Mouse (Mus musculus) adrenal gland, postnatal 14 days (tissue): ENCODE results near the gene Cdc20b. TPM values are rescaled to one million over a fixed set of nuclear protein-coding genes. Genes with fewer than 3 reads are reported as not detected.
A peak's percentile ranks its signal among the peaks of the same experiment; 100 is the strongest.
"Not testable (repeated sequence)": the region's sequence is repeated elsewhere in the genome, so short reads cannot be mapped to it uniquely, and the experiment has no call there.

Experiments used
- DNase-seq: peaks from one replicate; pipeline ENCODE4 v3.0.0; 2021; ENCODE audit warnings: mixed read lengths
- long read RNA-seq, 2 experiments: library from polyadenylated mRNA; stranded (forward); transcript quantifications; one replicate each; pipeline ENCODE4 v2.0.0; 2021
- total RNA-seq: library from RNA; stranded (reverse); gene quantifications from 2 replicates; pipeline ENCODE4 v1.2.3, GENCODE M21; 2021

Gene Cdc20b
- total RNA-seq = not detected in 2 replicates
- long read RNA-seq, experiment 1 = 0 reads
- long read RNA-seq, experiment 2, partial matches to known transcripts = 0 of 1 reads
- long read RNA-seq, experiment 2, other reads (novel, unspliced or antisense) = 1 of 1 reads

- peak; percentile 71 for DNase-seq
These were observed at the start of gene Cdc20b for GRCm38 (mm10) chr13:113034950-113035421. Cdc20b (plus strand) TSS chr13:113035111.

- DNase-seq = no peak
These were observed 49.1 kb upstream of the Cdc20b start for GRCm38 (mm10) chr13:112985605-112986450.

- DNase-seq = no peak
These were observed 48.4 kb upstream of the Cdc20b start for GRCm38 (mm10) chr13:112986451-112986950.

GRCm38 (mm10) chr13:112987532-112987943 is 47.4 kb upstream of the Cdc20b start, which contains the start of gene Ccno:
Ccno (plus strand) TSS chr13:112987802.
- DNase-seq = peak; percentile 98

GRCm38 (mm10) chr13:112987991-112988390 is 46.9 kb upstream of the Cdc20b start:
- DNase-seq = peak; percentile 48

GRCm38 (mm10) chr13:112988866-112989265 is 46.0 kb upstream of the Cdc20b start:
- DNase-seq = peak; percentile 6

- DNase-seq = peak; percentile 20
These were observed 45.4 kb upstream of the Cdc20b start for GRCm38 (mm10) chr13:112989541-112989940.

- no peak for DNase-seq
These were observed 44.6 kb upstream of the Cdc20b start for GRCm38 (mm10) chr13:112990346-112990745.

- peak; percentile 53 for DNase-seq
These were observed 41.3 kb upstream of the Cdc20b start, which contains the start of gene Mcidas for GRCm38 (mm10) chr13:112993531-112994152. Mcidas (plus strand) TSS chr13:112993845.

- DNase-seq = peak; percentile 75
These were observed 40.7 kb upstream of the Cdc20b start for GRCm38 (mm10) chr13:112994191-112994590.

GRCm38 (mm10) chr13:112996407-112996806 is 38.5 kb upstream of the Cdc20b start:
- DNase-seq = no peak

GRCm38 (mm10) chr13:112997369-112997768 is 37.5 kb upstream of the Cdc20b start:
- DNase-seq = no peak

GRCm38 (mm10) chr13:112998427-112999201 is 36.3 kb upstream of the Cdc20b start:
- peak; percentile 64 for DNase-seq

- DNase-seq = no peak
These were observed 34.8 kb upstream of the Cdc20b start for GRCm38 (mm10) chr13:113000090-113000489.

- no peak for DNase-seq
These were observed 34.2 kb upstream of the Cdc20b start for GRCm38 (mm10) chr13:113000576-113001318.

- no peak for DNase-seq
These were observed 22.2 kb upstream of the Cdc20b start for GRCm38 (mm10) chr13:113012683-113013082.

GRCm38 (mm10) chr13:113013174-113013953 is 21.5 kb upstream of the Cdc20b start:
- DNase-seq = not testable (repeated sequence)

- no peak for DNase-seq
These were observed 13.4 kb upstream of the Cdc20b start for GRCm38 (mm10) chr13:113021521-113021920.

- no peak for DNase-seq
These were observed 12.4 kb upstream of the Cdc20b start for GRCm38 (mm10) chr13:113022467-113022866.
